In genomic region chr2:143862484-143863231, GRCm38 (mm10) we compare ENCODE assay signal across 8 mouse cellular contexts. TPM values are rescaled to one million over a fixed set of nuclear protein-coding genes. Genes with fewer than 3 reads are reported as not detected.
DNase-seq lines count a peak whose midpoint lies in the region; ATAC-seq lines count a peak whose summit lies in the region.

TSS of gene Bfsp1 (minus strand) at chr2:143863173.

- H3K4me2 ChIP-seq in hindbrain, embryonic 16.5 days (ENCODE audit: low read length) = peak within 1 kb of the TSS; percentile 72
- peak within 1 kb of the TSS; percentile 70 for H3K4me2 ChIP-seq in liver, embryonic 15.5 days
- H3K4me2 ChIP-seq in neural tube, embryonic 13.5 days = peak within 1 kb of the TSS; percentile 68

- no peaks in the 10 kb centered on the region for H3K36me3 ChIP-seq in hindbrain, embryonic 16.5 days (ENCODE audit: control insufficient read depth, insufficient read depth, low read length)
- H3K36me3 ChIP-seq in liver, embryonic 15.5 days (replicated peaks) = no peaks in the 10 kb centered on the region
- H3K36me3 ChIP-seq in neural tube, embryonic 13.5 days = no peaks in the 10 kb centered on the region

- WGBS in hindbrain, embryonic 16.5 days = 2% methylated on average over 64 of the region's 86 CpGs
- WGBS in liver, embryonic 15.5 days (ENCODE audit: insufficient replicate concordance) = 5% methylated on average over 86 of the region's 86 CpGs
- 3% methylated on average over 86 of the region's 86 CpGs for WGBS in neural tube, embryonic 13.5 days

- DNase-seq in cerebellum, postnatal 36 days = peak; percentile 12
- no peak for DNase-seq in cerebellum, adult 11-12 months
- peak; percentile 51 for DNase-seq in brain, adult 2 months (ENCODE audit: low read depth, low spot score)
- DNase-seq in gastrocnemius, postnatal 10 days = peak; percentile 71

- peak within 1 kb of the TSS; percentile 69 for H3K9ac ChIP-seq in hindbrain, embryonic 16.5 days (ENCODE audit: low read depth, low read length)
- peak within 1 kb of the TSS; percentile 21; the same call in 1 of the 2 replicates for H3K9ac ChIP-seq in liver, embryonic 15.5 days
- H3K9ac ChIP-seq in neural tube, embryonic 13.5 days = peak within 1 kb of the TSS; percentile 80

- peak within 1 kb of the TSS; percentile 27; the same call in 1 of the 2 replicates for H3K27ac ChIP-seq in hindbrain, embryonic 16.5 days (ENCODE audit: low read depth, low read length)
- no peak within 1 kb of the TSS for H3K27ac ChIP-seq in liver, embryonic 15.5 days (replicated peaks)
- peak within 1 kb of the TSS; percentile 61 for H3K27ac ChIP-seq in neural tube, embryonic 13.5 days (replicated peaks)

- H3K4me1 ChIP-seq in hindbrain, embryonic 16.5 days (ENCODE audit: control insufficient read depth, insufficient read depth, low read depth, low read length) = peaks cover 5% of the 10 kb centered on the region; the same call in 1 of the 2 replicates
- H3K4me1 ChIP-seq in liver, embryonic 15.5 days (replicated peaks) = peaks cover 18% of the 10 kb centered on the region
- 0 out of 2 replicates have a peak, but pooled peaks cover 7% of the 10 kb centered on the region for H3K4me1 ChIP-seq in neural tube, embryonic 13.5 days (replicated peaks)

- H3K4me3 ChIP-seq in hindbrain, embryonic 16.5 days (ENCODE audit: low read length) = peak within 1 kb of the TSS; percentile 48
- H3K4me3 ChIP-seq in liver, embryonic 15.5 days (replicated peaks) = peak within 1 kb of the TSS; percentile 46
- peak within 1 kb of the TSS; percentile 47 for H3K4me3 ChIP-seq in neural tube, embryonic 13.5 days

- H3K27me3 ChIP-seq in hindbrain, embryonic 16.5 days (replicated peaks; ENCODE audit: control insufficient read depth, insufficient read depth, low read length) = no peaks in the 10 kb centered on the region
- H3K27me3 ChIP-seq in liver, embryonic 15.5 days = peaks cover 55% of the 10 kb centered on the region
- H3K27me3 ChIP-seq in neural tube, embryonic 13.5 days = no peaks in the 10 kb centered on the region

- no peaks in the 10 kb centered on the region for H3K9me3 ChIP-seq in hindbrain, embryonic 16.5 days (ENCODE audit: control insufficient read depth, low read length)
- no peaks in the 10 kb centered on the region for H3K9me3 ChIP-seq in liver, embryonic 15.5 days (replicated peaks)
- H3K9me3 ChIP-seq in neural tube, embryonic 13.5 days = no peaks in the 10 kb centered on the region

- peak; percentile 90 for ATAC-seq in hindbrain, embryonic 16.5 days
- ATAC-seq in liver, embryonic 15.5 days (ENCODE audit: insufficient read depth) = peak; percentile 56
- ATAC-seq in neural tube, embryonic 13.5 days (ENCODE audit: low read depth) = peak; percentile 69
- no peak for ATAC-seq in CD4-positive, CD25-positive, alpha-beta regulatory T cell, adult 4 months

RNA-seq across cellular contexts. Expression of gene Bfsp1, which starts in this region (rescaled TPM):
- under 1 TPM; 0.78 to 0.93 TPM for total RNA-seq in gastrocnemius, postnatal 10 days (2021)
- polyA plus RNA-seq in hindbrain, embryonic 16.5 days (2015; fragmentation: Nextera tagmentation; extraction: Ambion mirVana) = 0.85 and 2.0 TPM in 2 replicates
- polyA plus RNA-seq in liver, embryonic 15.5 days (2015; fragmentation: Nextera tagmentation; extraction: Ambion mirVana) = 0.14 and 0.22 TPM in 2 replicates
- 1.1 and 1.5 TPM in 2 replicates for polyA plus RNA-seq in neural tube, embryonic 13.5 days (2015; fragmentation: Nextera tagmentation; extraction: Ambion mirVana)
- not detected for polyA plus RNA-seq in CD4-positive, CD25-positive, alpha-beta regulatory T cell, adult 4 months (2017; shearing (Covaris generic))

Comparison
In these comparisons a context has a peak if more than half of its experiments do, and no peak if none do; other contexts are left out.
1. Peak in DNase-seq in gastrocnemius, postnatal 10 days; RNA of the gene not detected or under 1 TPM.
2. Peak in ATAC-seq, H3K4me3 ChIP-seq, H3K9ac ChIP-seq and H3K4me2 ChIP-seq in liver, embryonic 15.5 days; RNA of the gene not detected or under 1 TPM.
3. H3K9ac ChIP-seq: peak in every context shown above with its lines; median percentile 80 in neural tube, embryonic 13.5 days; 69 in hindbrain, embryonic 16.5 days; 21 in liver, embryonic 15.5 days.